Mouse (Mus musculus): Measurements from ENCODE around the gene E2f3. TPM values are rescaled to one million over a fixed set of nuclear protein-coding genes. Genes with fewer than 3 reads are reported as not detected.

The E2f3 gene
- 4.3 TPM for polyA plus RNA-seq (2014; fragmentation: Illumina TruSeq; extraction: RNeasy Lipid Tissue Mini Kit (QIAGEN cat#74804); ENCODE audit: low read depth, low replicate concordance)

GRCm38 (mm10) chr13:29985855-29986755 is at the start of gene E2f3:
Gene E2f3 (minus strand): TSS chr13:29986063.

Other genes with a start within 250 kb of the E2f3 start
- gene Cdkal1, start 130.4 kb downstream of the E2f3 start, polyA plus RNA-seq (2014; fragmentation: Illumina TruSeq; extraction: RNeasy Lipid Tissue Mini Kit (QIAGEN cat#74804); ENCODE audit: low read depth, low replicate concordance), result 31.5 TPM
- gene Mboat1, start 150.4 kb upstream of the E2f3 start, polyA plus RNA-seq (2014; fragmentation: Illumina TruSeq; extraction: RNeasy Lipid Tissue Mini Kit (QIAGEN cat#74804); ENCODE audit: low read depth, low replicate concordance), result 8.4 TPM